Mouse (Mus musculus): Measurements from ENCODE around the gene Smtnl2.

Smtnl2 gene

GRCm38 (mm10) chr11:72397811-72398525, 13.5 kb downstream of the Smtnl2 start:
- DNase-seq, result no peak

GRCm38 (mm10) chr11:72397072-72397471, 14.4 kb downstream of the Smtnl2 start:
- DNase-seq, result no peak

- no peak for DNase-seq
Measured at GRCm38 (mm10) chr11:72396621-72397020, 14.9 kb downstream of the Smtnl2 start.

GRCm38 (mm10) chr11:72395652-72396051, 15.9 kb downstream of the Smtnl2 start:
- DNase-seq, result no peak

- DNase-seq, result no peak
Measured at GRCm38 (mm10) chr11:72394694-72395093, 16.8 kb downstream of the Smtnl2 start.

- no peak for DNase-seq
Measured at GRCm38 (mm10) chr11:72393669-72394068, 17.8 kb downstream of the Smtnl2 start.

- no peak for DNase-seq
Measured at GRCm38 (mm10) chr11:72393243-72393642, 18.3 kb downstream of the Smtnl2 start.

GRCm38 (mm10) chr11:72391181-72391580, 20.3 kb downstream of the Smtnl2 start:
- DNase-seq, result no peak

- DNase-seq, result no peak
Measured at GRCm38 (mm10) chr11:72389407-72390142, 21.9 kb downstream of the Smtnl2 start.

- DNase-seq, result no peak
Measured at GRCm38 (mm10) chr11:72388113-72388529, 23.4 kb downstream of the Smtnl2 start.

GRCm38 (mm10) chr11:72379351-72379750, 32.2 kb downstream of the Smtnl2 start:
- DNase-seq, result no peak

- no peak for DNase-seq
Measured at GRCm38 (mm10) chr11:72378222-72378621, 33.3 kb downstream of the Smtnl2 start.

GRCm38 (mm10) chr11:72376562-72376961, 35.0 kb downstream of the Smtnl2 start:
- no peak for DNase-seq

GRCm38 (mm10) chr11:72369904-72370672, 41.4 kb downstream of the Smtnl2 start:
- DNase-seq, result no peak

- no peak for DNase-seq
Measured at GRCm38 (mm10) chr11:72367934-72368674, 43.4 kb downstream of the Smtnl2 start.

GRCm38 (mm10) chr11:72366126-72366525, 45.4 kb downstream of the Smtnl2 start:
- no peak for DNase-seq

- DNase-seq, result no peak
Measured at GRCm38 (mm10) chr11:72364526-72364925, 47.0 kb downstream of the Smtnl2 start.

GRCm38 (mm10) chr11:72363523-72364240, 47.8 kb downstream of the Smtnl2 start:
- DNase-seq, result no peak

- DNase-seq, result no peak
Measured at GRCm38 (mm10) chr11:72362347-72362741, 49.2 kb downstream of the Smtnl2 start, which contains the start of gene Tekt1. Gene Tekt1 (minus strand): TSS chr11:72362442.

- DNase-seq, result peak; percentile 73
Measured at GRCm38 (mm10) chr11:72361385-72362346, 49.8 kb downstream of the Smtnl2 start.
